Mouse (Mus musculus) limb, embryonic 14.5 days (tissue): ENCODE results near the gene Magoh. TPM values are rescaled to one million over a fixed set of nuclear protein-coding genes. Genes with fewer than 3 reads are reported as not detected.
A peak's percentile ranks its signal among the peaks of the same experiment; 100 is the strongest.

Experiments used
- ATAC-seq: fragments of 200-750 bp; cut with Nextera tagmentation; 2 replicates; pipeline ENCODE4 v1.8.0; 2017; ENCODE audit warnings: low read depth, moderate number of reproducible peaks, moderate TSS enrichment; ENCODE audit not compliant: low FRiP score
- DNase-seq: peaks from one replicate; pipeline ENCODE4 v3.0.0-alpha.2; 2015; ENCODE audit warnings: low spot score
- H3K27ac ChIP-seq: fragments of 300-500 bp; sonication (generic); replicated peaks from 2 replicates; pipeline ENCODE4 v1.5.1; 2014; ENCODE audit warnings: low read depth, mild to moderate bottlenecking, low read length, moderate library complexity, mixed read lengths
- H3K27me3 ChIP-seq: fragments of 300-500 bp; sonication (generic); 2 replicates; pipeline ENCODE4 v1.6.1; 2014; ENCODE audit warnings: low read length, mixed read lengths; ENCODE audit not compliant: control insufficient read depth, insufficient read depth
- H3K36me3 ChIP-seq: fragments of 300-500 bp; sonication (generic); 2 replicates; pipeline ENCODE4 v1.6.1; 2014; ENCODE audit warnings: mild to moderate bottlenecking, low read length, moderate library complexity, mixed read lengths; ENCODE audit not compliant: control insufficient read depth, insufficient read depth
- H3K4me1 ChIP-seq: fragments of 300-500 bp; sonication (generic); 2 replicates; pipeline ENCODE4 v1.6.1; 2014; ENCODE audit warnings: antibody characterized with exemption, low read length, mixed read lengths; ENCODE audit not compliant: control insufficient read depth, insufficient read depth
- H3K4me2 ChIP-seq: fragments of 300-500 bp; sonication (generic); replicated peaks from 2 replicates; pipeline ENCODE4 v1.6.1; 2014; ENCODE audit warnings: low read depth, mild to moderate bottlenecking, low read length, moderate library complexity; ENCODE audit not compliant: severe bottlenecking
- H3K4me3 ChIP-seq: fragments of 300-500 bp; sonication (generic); replicated peaks from 2 replicates; pipeline ENCODE4 v1.5.1; 2014; ENCODE audit warnings: low read length
- H3K9ac ChIP-seq: fragments of 300-500 bp; sonication (generic); 2 replicates; pipeline ENCODE4 v1.6.1; 2014; ENCODE audit warnings: mild to moderate bottlenecking, low read depth, low read length, moderate library complexity; ENCODE audit not compliant: severe bottlenecking
- H3K9me3 ChIP-seq: fragments of 300-500 bp; sonication (generic); 2 replicates; pipeline ENCODE4 v1.6.1; 2016; ENCODE audit warnings: low read length; ENCODE audit not compliant: control insufficient read depth
- POLR2A ChIP-seq: fragments of 200-500 bp; IDR thresholded peaks from 2 replicates; pipeline ENCODE4 v1.8.0; 2012; ENCODE audit warnings: inconsistent platforms, mild to moderate bottlenecking, moderate library complexity, borderline replicate concordance; ENCODE audit not compliant: insufficient read depth, insufficient read length; ENCODE audit errors: extremely low read depth
- WGBS: fragments of 180-500 bp; shearing (Covaris S2); extraction: QIAGEN DNeasy Blood & Tissue Kit; methylation state at CpG from one replicate; pipeline ENCODE4 v1.1.7; 2014; 5-methylcytosine and 5-hydroxymethylcytosine counted together
- polyA plus RNA-seq, 2 experiments: library from polyadenylated mRNA; depleted of rRNA in 1 of 2; stranded (reverse) in 1 of 2; unstranded in 1 of 2; fragments of >200 nt; fragmentation: Nextera tagmentation in 1 of 2; extraction: Ambion mirVana in 1 of 2; gene quantifications; 2 replicates each; pipeline versions ENCODE4 v1.2.1 to v1.2.3; 2012 to 2014

The Magoh gene
- polyA plus RNA-seq, 2 experiments = 199 to 252 TPM

DNA sequence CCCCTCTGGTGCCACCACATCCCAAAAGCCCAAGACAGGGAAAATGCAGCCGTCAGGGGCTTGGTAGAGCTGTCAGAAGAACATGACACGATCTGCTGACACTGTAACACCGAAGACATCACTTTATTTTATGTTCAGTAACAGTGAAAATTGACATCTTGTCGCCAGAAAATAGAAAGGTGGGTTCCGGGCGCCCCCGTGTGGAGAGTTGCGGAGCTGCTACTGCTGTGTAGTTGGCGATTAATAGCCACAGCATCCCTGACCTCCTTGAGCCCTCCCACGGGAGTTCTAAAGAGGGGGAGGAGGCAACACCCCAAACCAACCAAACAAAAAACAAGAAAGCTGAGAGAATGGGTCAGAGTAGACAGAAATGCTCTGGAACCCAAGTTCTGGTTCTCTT, 34.6 kb upstream of the Magoh start:
- H3K27me3 ChIP-seq = peaks cover 13% of the 10 kb centered on the region; the same call in 1 of the 2 replicates
- no peak for ATAC-seq
- no peak overlapping the region for H3K4me3 ChIP-seq
- 4% methylated on average over 10 of the region's 10 CpGs for WGBS
- no peak for TF ChIP-seq POLR2A
- no peaks in the 10 kb centered on the region for H3K4me1 ChIP-seq
- no peak overlapping the region for H3K27ac ChIP-seq
- no peak overlapping the region for H3K9ac ChIP-seq
- peak; percentile 63 for DNase-seq
- H3K4me2 ChIP-seq = no peak overlapping the region
- H3K9me3 ChIP-seq = no peaks in the 10 kb centered on the region
- H3K36me3 ChIP-seq = no peaks in the 10 kb centered on the region

DNA sequence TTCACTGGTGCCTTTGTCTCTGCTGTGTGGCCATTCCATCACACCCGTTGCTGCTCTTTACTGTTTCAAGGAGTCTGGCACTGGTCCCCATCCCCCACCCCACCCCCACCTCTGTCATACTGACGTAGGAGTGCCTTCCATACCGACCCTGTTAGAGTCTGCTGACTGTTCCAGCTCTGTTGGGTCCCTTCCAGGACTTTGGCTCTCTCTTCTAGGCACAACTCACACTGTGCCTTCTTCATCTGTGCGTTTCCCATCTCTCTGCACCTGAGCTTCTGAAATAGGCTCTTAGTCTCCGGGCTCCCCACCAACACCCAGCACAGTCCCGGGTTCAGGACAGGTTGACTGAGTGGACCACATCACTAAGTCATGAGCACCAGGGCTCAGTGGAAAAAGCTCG, 32.8 kb upstream of the Magoh start:
- Histone ChIP-seq H3K27me3 (peaks cover 13% of the 10 kb centered on the region; the same call in 1 of the 2 replicates), H3K9me3 (no peaks in the 10 kb centered on the region), H3K4me3 (no peak overlapping the region), H3K9ac (no peak overlapping the region), H3K4me2 (no peak overlapping the region), H3K36me3 (no peaks in the 10 kb centered on the region), H3K27ac (no peak overlapping the region), H3K4me1 (no peaks in the 10 kb centered on the region)
- ATAC-seq (no peak), DNase-seq (no peak)
- WGBS = 73% methylated on average over 7 of the region's 7 CpGs
- no peak for TF ChIP-seq POLR2A

DNA sequence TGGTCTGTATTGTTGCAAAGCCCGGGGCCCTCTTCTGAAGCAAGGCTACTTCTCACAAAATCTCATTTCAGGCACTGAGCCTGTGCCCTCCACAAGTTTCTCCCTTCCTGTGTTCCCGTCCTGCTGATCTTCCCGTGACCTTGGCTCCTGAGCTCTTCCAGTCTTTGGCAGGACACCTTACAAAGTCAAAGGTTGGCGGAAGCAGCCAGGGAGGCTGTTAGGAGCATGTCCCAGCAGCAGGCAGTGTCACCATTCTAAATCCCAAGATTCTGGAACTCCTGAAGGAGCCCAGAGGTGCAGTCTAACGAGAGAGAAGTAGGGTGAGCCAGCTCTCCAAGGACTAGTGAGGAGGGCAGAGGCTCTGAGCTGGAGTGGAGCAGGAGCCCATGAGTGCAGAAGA, 31.0 kb upstream of the Magoh start:
- 81% methylated on average over 5 of the region's 5 CpGs for WGBS
- TF ChIP-seq POLR2A = no peak
- no peak overlapping the region for H3K4me3 ChIP-seq

DNA sequence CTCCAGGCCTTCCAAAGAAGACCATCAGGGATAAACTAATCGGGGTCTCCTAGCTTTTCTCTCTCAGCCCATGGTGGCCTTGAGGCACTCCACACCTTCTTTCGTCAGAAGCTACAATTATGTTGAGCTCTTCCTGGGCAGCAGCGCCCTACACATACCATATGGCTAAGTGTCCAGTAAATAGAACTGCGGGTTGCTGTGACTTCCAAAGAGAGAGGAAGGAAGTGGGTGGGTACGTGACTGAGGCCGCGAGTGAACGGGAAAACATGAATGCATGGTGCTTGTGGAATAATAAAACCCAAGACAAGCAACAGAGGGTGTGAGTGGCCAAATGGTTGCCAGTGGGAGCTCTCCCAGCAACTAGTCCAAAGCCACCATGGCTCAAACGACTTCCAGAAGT, 29.9 kb upstream of the Magoh start:
- ATAC-seq (no peak), DNase-seq (no peak)
- 77% methylated on average over 9 of the region's 9 CpGs for WGBS
- no peaks in the 10 kb centered on the region for H3K4me1 ChIP-seq
- no peak overlapping the region for H3K4me3 ChIP-seq
- no peaks in the 10 kb centered on the region for H3K9me3 ChIP-seq
- no peak overlapping the region for H3K4me2 ChIP-seq
- H3K27ac ChIP-seq = no peak overlapping the region
- no peak for TF ChIP-seq POLR2A
- peaks cover 13% of the 10 kb centered on the region; the same call in 1 of the 2 replicates for H3K27me3 ChIP-seq
- H3K36me3 ChIP-seq = no peaks in the 10 kb centered on the region
- H3K9ac ChIP-seq = no peak overlapping the region

More for the DNA sequence above, 31.0 kb upstream of the Magoh start:
- DNase-seq = no peak
- Histone ChIP-seq H3K27me3 (peaks cover 13% of the 10 kb centered on the region; the same call in 1 of the 2 replicates), H3K9me3 (no peaks in the 10 kb centered on the region), H3K9ac (no peak overlapping the region), H3K36me3 (no peaks in the 10 kb centered on the region), H3K27ac (no peak overlapping the region), H3K4me2 (no peak overlapping the region), H3K4me1 (no peaks in the 10 kb centered on the region)
- ATAC-seq = no peak

DNA sequence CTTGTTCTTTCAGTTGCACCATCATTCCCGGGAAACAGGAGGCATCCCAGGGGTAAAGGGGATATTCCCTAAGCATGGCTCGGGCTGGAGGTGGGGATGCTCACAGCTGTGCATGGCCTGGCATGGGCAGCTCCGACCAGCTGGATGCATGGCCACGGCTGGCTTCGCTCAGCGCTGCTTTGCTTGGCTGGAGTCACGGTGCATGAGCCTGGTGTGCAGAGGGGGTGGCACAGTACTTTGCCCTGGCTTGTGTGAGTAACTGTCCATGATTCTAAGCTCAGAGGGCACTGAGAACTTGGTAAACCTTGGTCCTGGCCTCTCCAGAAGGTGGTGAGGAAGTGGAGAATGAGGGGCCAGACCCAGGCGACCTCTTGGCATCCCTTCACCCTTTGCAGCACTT, 29.5 kb upstream of the Magoh start:
- no peak for ATAC-seq
- no peaks in the 10 kb centered on the region for H3K4me1 ChIP-seq
- H3K4me2 ChIP-seq = no peak overlapping the region
- no peak overlapping the region for H3K27ac ChIP-seq
- H3K27me3 ChIP-seq = peaks cover 13% of the 10 kb centered on the region; the same call in 1 of the 2 replicates
- 90% methylated on average over 8 of the region's 8 CpGs for WGBS
- H3K36me3 ChIP-seq = no peaks in the 10 kb centered on the region
- H3K9ac ChIP-seq = no peak overlapping the region
- H3K9me3 ChIP-seq = no peaks in the 10 kb centered on the region
- no peak for TF ChIP-seq POLR2A
- no peak for DNase-seq
- H3K4me3 ChIP-seq = no peak overlapping the region

DNA sequence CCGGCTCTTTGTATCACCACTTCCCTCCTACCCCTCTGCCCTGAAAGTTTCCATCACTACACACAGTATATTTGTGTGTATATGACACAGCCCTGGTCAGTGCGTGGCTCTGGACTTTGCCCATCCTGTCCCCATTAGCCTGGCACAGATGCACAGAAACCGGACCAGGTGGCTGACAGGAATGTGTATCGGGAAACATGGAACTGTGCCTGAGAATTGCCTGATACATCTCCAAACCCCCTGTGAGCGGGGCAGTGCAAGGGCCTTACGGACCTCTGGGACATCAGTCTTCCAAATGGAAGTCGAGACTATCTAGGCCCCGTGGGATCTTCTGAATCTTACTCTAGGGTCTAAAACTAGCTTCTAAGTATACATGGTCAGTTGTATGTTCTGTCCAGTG, 26.2 kb upstream of the Magoh start:
- no peak for TF ChIP-seq POLR2A
- DNase-seq (no peak), ATAC-seq (no peak)
- H3K27me3 ChIP-seq = no peaks in the 10 kb centered on the region
- 90% methylated on average over 8 of the region's 8 CpGs for WGBS
- H3K36me3 ChIP-seq = no peaks in the 10 kb centered on the region
- H3K4me1 ChIP-seq = no peaks in the 10 kb centered on the region
- no peak overlapping the region for H3K9ac ChIP-seq
- H3K4me2 ChIP-seq = no peak overlapping the region
- H3K4me3 ChIP-seq = no peak overlapping the region
- H3K9me3 ChIP-seq = no peaks in the 10 kb centered on the region
- no peak overlapping the region for H3K27ac ChIP-seq
